Mouse (Mus musculus): ENCODE data around the gene Il31ra. TPM values are rescaled to one million over a fixed set of nuclear protein-coding genes. Genes with fewer than 3 reads are reported as not detected.

Gene Il31ra
- polyA plus RNA-seq, 1 experiment from 2014 or later, result 0.09 TPM

DNA sequence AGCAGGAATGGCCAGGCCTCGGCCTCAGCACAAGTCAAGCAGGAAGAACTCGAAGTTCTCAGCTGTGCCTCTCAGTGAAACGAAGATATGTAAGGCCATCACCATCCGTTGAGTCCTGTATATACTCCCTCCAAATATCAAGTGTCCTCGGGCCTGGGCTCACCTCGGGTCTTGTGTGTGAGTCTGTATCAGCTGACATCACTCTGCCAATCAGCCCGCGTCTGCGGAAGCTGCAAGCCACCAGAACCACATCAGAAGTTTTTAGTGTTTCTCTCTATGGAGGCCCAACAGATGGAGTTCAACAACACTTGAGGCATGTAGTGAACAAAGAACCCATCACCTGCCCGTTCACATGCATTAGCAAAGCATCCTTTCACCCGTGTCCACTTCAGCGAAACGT, 86.5 kb downstream of the Il31ra start:
- Histone ChIP-seq H3K9ac (ENCODE audit: low read depth, low read length) (no peak overlapping the region), H3K27me3 (ENCODE audit: control insufficient read depth, insufficient read depth, low read length) (no peaks in the 10 kb centered on the region), H3K9me3 (ENCODE audit: control insufficient read depth, low read length) (no peaks in the 10 kb centered on the region), H3K36me3 (ENCODE audit: control insufficient read depth, insufficient read depth, low read length) (peaks cover 46% of the 10 kb centered on the region), H3K4me1 (ENCODE audit: control insufficient read depth, insufficient read depth, low read length) (no peaks in the 10 kb centered on the region), H3K27ac (ENCODE audit: low read depth, low read length) (no peak overlapping the region), H3K4me3 (ENCODE audit: low read length) (no peak overlapping the region), H3K4me2 (replicated peaks; ENCODE audit: low read depth, low read length) (no peak overlapping the region)
- WGBS, result 78% methylated on average over 13 of the region's 13 CpGs
- no peak for ATAC-seq (ENCODE audit: low FRiP score, low TSS enrichment)

DNA sequence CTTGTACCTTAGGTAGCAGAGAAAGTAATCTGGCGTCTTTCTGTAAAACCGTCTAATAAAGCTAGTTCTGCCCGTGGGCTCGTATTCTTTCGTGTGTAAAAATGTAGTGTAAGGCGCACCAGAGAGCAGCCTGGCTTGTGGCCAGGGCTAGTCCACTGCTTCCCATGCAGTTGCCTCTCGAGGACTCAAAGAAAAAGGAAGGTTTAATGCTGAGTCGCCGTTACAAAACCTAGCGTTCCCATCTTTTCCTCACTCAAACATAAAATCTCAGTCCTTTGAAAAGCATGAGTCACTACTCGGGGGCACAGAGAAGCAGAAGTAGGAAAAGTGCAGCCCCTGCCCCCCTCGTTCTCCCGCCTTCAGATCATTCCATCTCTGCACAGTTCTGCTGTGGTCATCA, 87.4 kb downstream of the Il31ra start:
- no peak overlapping the region for H3K4me3 ChIP-seq (ENCODE audit: low read length)
- H3K27ac ChIP-seq (ENCODE audit: low read depth, low read length), result no peak overlapping the region
- peaks cover 48% of the 10 kb centered on the region for H3K36me3 ChIP-seq (ENCODE audit: control insufficient read depth, insufficient read depth, low read length)
- H3K9ac ChIP-seq (ENCODE audit: low read depth, low read length), result no peak overlapping the region
- H3K4me1 ChIP-seq (ENCODE audit: control insufficient read depth, insufficient read depth, low read length), result no peaks in the 10 kb centered on the region
- WGBS, result 82% methylated on average over 13 of the region's 13 CpGs
- no peaks in the 10 kb centered on the region for H3K9me3 ChIP-seq (ENCODE audit: control insufficient read depth, low read length)
- no peak for ATAC-seq (ENCODE audit: low FRiP score, low TSS enrichment)
- no peaks in the 10 kb centered on the region for H3K27me3 ChIP-seq (ENCODE audit: control insufficient read depth, insufficient read depth, low read length)
- no peak overlapping the region for H3K4me2 ChIP-seq (replicated peaks; ENCODE audit: low read depth, low read length)

DNA sequence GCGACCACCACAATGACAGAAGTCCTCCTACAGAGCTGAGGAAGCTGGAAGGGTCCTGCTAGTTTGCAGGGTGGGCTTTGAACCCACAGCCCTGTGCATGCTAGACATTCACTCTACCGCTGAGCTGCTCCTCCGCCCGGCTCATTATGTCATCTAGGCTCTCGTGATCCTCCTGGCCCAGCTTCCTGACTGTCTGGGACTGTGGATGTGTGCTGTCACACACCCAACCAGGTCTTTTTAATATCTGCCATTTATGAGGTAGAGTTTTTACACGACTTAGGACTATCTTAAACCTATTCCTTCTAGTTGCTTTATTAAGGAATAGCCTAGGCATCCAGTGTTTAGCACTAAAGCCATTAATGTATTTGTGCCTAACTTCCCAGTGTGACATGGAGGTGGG, 88.7 kb downstream of the Il31ra start:
- Histone ChIP-seq H3K4me1 (ENCODE audit: control insufficient read depth, insufficient read depth, low read length) (no peaks in the 10 kb centered on the region), H3K4me2 (replicated peaks; ENCODE audit: low read depth, low read length) (no peak overlapping the region), H3K9me3 (ENCODE audit: control insufficient read depth, low read length) (no peaks in the 10 kb centered on the region), H3K36me3 (ENCODE audit: control insufficient read depth, insufficient read depth, low read length) (peaks cover 60% of the 10 kb centered on the region), H3K27ac (ENCODE audit: low read depth, low read length) (no peak overlapping the region), H3K27me3 (ENCODE audit: control insufficient read depth, insufficient read depth, low read length) (no peaks in the 10 kb centered on the region), H3K9ac (ENCODE audit: low read depth, low read length) (no peak overlapping the region), H3K4me3 (ENCODE audit: low read length) (no peak overlapping the region)
- no peak for ATAC-seq (ENCODE audit: low FRiP score, low TSS enrichment)
- 90% methylated on average over 6 of the region's 6 CpGs for WGBS

DNA sequence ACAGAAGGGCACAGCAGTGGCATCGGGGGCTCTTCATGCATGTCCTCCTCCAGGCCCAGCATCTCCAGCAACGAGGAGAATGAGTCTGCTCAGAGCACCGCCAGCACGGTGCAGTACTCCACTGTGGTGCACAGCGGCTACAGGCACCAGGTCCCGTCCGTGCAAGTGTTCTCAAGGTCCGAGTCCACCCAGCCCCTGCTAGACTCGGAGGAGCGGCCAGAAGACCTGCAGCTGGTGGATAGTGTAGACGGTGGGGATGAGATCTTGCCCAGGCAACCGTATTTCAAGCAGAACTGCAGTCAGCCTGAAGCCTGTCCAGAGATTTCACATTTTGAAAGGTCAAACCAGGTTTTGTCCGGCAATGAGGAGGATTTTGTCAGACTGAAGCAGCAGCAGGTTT, 90.3 kb downstream of the Il31ra start:
- no peak overlapping the region for H3K4me2 ChIP-seq (replicated peaks; ENCODE audit: low read depth, low read length)
- H3K9ac ChIP-seq (ENCODE audit: low read depth, low read length), result no peak overlapping the region
- peaks cover 71% of the 10 kb centered on the region for H3K36me3 ChIP-seq (ENCODE audit: control insufficient read depth, insufficient read depth, low read length)
- no peaks in the 10 kb centered on the region for H3K4me1 ChIP-seq (ENCODE audit: control insufficient read depth, insufficient read depth, low read length)
- 89% methylated on average over 13 of the region's 13 CpGs for WGBS
- no peak overlapping the region for H3K4me3 ChIP-seq (ENCODE audit: low read length)
- no peak for ATAC-seq (ENCODE audit: low FRiP score, low TSS enrichment)
- H3K9me3 ChIP-seq (ENCODE audit: control insufficient read depth, low read length), result no peaks in the 10 kb centered on the region
- H3K27ac ChIP-seq (ENCODE audit: low read depth, low read length), result no peak overlapping the region
- no peaks in the 10 kb centered on the region for H3K27me3 ChIP-seq (ENCODE audit: control insufficient read depth, insufficient read depth, low read length)

DNA sequence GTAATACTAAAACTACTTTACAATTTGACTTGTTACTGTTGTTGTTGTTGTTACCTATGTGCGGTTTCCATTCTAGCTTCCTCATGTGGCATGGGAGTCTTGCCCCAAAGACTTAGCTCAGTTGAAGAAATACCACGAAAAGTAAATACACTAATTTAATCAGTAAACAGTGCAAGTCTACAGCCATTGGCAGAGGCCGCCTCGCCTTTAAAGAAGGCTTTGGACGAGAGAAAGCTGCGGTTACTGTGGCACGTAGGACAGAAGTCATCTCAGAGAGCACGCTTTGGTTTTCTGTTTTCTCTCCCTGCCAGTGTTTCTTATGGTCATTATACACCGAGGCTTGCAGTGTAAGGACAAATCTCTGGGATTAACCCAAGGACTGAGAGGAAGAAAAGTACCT, 93.7 kb downstream of the Il31ra start:
- H3K9me3 ChIP-seq (ENCODE audit: control insufficient read depth, low read length), result no peaks in the 10 kb centered on the region
- H3K9ac ChIP-seq (ENCODE audit: low read depth, low read length), result no peak overlapping the region
- WGBS, result 92% methylated on average over 9 of the region's 9 CpGs
- no peaks in the 10 kb centered on the region for H3K27me3 ChIP-seq (ENCODE audit: control insufficient read depth, insufficient read depth, low read length)
- no peak overlapping the region for H3K4me3 ChIP-seq (ENCODE audit: low read length)
- no peak overlapping the region for H3K4me2 ChIP-seq (replicated peaks; ENCODE audit: low read depth, low read length)
- H3K36me3 ChIP-seq (ENCODE audit: control insufficient read depth, insufficient read depth, low read length), result peaks cover 79% of the 10 kb centered on the region
- H3K4me1 ChIP-seq (ENCODE audit: control insufficient read depth, insufficient read depth, low read length), result no peaks in the 10 kb centered on the region
- H3K27ac ChIP-seq (ENCODE audit: low read depth, low read length), result no peak overlapping the region
- ATAC-seq (ENCODE audit: low FRiP score, low TSS enrichment), result no peak

DNA sequence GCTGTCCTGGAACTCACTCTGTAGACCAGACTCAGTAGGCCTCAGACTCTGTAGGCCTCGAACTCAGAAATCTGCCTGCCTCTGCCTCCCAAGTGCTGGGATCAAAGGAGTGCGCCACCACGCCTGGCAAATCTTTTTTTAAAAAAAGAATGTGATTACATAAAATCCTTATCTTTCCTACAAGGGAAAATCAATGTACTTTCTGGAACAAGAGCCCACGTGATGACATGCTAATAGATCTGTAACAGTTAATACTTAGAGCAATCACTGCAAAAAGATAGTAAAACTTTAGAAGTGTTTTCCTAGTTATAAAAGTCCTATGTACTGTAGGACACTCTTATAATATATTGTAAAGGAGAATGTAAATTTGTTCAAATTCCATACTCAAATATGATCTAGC, 94.1 kb downstream of the Il31ra start:
- no peaks in the 10 kb centered on the region for H3K4me1 ChIP-seq (ENCODE audit: control insufficient read depth, insufficient read depth, low read length)
- whole genome bisulfite sequencing, result 95% methylated on average over 4 of the region's 4 CpGs
- no peak overlapping the region for H3K27ac ChIP-seq (ENCODE audit: low read depth, low read length)
- no peaks in the 10 kb centered on the region for H3K9me3 ChIP-seq (ENCODE audit: control insufficient read depth, low read length)
- H3K27me3 ChIP-seq (ENCODE audit: control insufficient read depth, insufficient read depth, low read length), result no peaks in the 10 kb centered on the region
- H3K9ac ChIP-seq (ENCODE audit: low read depth, low read length), result no peak overlapping the region
- ATAC-seq (ENCODE audit: low FRiP score, low TSS enrichment), result no peak
- no peak overlapping the region for H3K4me2 ChIP-seq (replicated peaks; ENCODE audit: low read depth, low read length)
- no peak overlapping the region for H3K4me3 ChIP-seq (ENCODE audit: low read length)
- H3K36me3 ChIP-seq (ENCODE audit: control insufficient read depth, insufficient read depth, low read length), result peaks cover 79% of the 10 kb centered on the region

DNA sequence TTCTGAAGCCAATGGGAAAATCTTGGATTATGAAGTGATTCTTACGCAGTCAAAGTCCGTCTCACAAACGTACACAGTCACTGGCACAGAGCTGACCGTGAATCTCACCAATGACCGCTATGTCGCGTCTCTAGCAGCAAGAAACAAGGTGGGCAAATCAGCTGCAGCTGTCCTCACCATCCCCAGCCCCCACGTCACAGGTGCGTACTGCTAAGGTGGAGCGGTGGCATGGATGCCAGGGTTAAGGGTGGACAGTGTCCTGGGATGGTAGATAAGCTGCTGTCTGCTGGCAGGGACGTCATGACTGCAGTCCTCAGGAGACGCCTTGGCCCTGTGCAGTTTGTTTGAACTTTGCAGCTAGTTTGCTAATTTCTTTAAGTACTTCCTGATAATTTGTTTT, 99.6 kb downstream of the Il31ra start:
- Histone ChIP-seq H3K27me3 (ENCODE audit: control insufficient read depth, insufficient read depth, low read length) (no peaks in the 10 kb centered on the region), H3K9ac (ENCODE audit: low read depth, low read length) (no peak overlapping the region), H3K4me1 (ENCODE audit: control insufficient read depth, insufficient read depth, low read length) (no peaks in the 10 kb centered on the region), H3K4me3 (ENCODE audit: low read length) (no peak overlapping the region), H3K27ac (ENCODE audit: low read depth, low read length) (no peak overlapping the region), H3K4me2 (replicated peaks; ENCODE audit: low read depth, low read length) (no peak overlapping the region), H3K36me3 (ENCODE audit: control insufficient read depth, insufficient read depth, low read length) (peaks cover 62% of the 10 kb centered on the region), H3K9me3 (ENCODE audit: control insufficient read depth, low read length) (no peaks in the 10 kb centered on the region)
- ATAC-seq (ENCODE audit: low FRiP score, low TSS enrichment), result no peak
- 93% methylated on average over 12 of the region's 12 CpGs for WGBS

DNA sequence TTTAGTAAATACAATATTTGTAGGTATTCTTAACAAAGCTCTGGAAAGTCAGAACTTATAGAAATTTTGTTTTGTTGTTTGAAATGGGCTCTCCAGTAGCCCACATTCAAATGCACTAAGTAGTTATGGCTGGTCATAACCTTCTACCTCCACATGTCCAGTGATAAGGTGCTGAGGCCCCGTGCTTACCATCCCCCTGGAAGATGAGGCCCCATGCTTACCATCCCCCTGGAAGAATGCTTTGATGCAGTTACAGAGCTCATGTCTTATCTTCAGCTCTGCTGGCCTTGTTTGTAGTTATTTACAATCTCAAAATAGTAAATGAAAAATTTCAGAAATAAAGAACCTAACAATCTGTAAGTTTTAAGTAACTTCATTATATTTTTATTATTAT, 101.9 kb downstream of the Il31ra start:
- H3K9ac ChIP-seq (ENCODE audit: low read depth, low read length), result no peak overlapping the region
- H3K9me3 ChIP-seq (ENCODE audit: control insufficient read depth, low read length), result no peaks in the 10 kb centered on the region
- ATAC-seq (ENCODE audit: low FRiP score, low TSS enrichment), result no peak
- 62% methylated on average over 1 of the region's 1 CpGs for WGBS
- no peak overlapping the region for H3K4me2 ChIP-seq (replicated peaks; ENCODE audit: low read depth, low read length)
- H3K27me3 ChIP-seq (ENCODE audit: control insufficient read depth, insufficient read depth, low read length), result no peaks in the 10 kb centered on the region
- H3K4me3 ChIP-seq (ENCODE audit: low read length), result no peak overlapping the region
- peaks cover 43% of the 10 kb centered on the region for H3K36me3 ChIP-seq (ENCODE audit: control insufficient read depth, insufficient read depth, low read length)
- H3K4me1 ChIP-seq (ENCODE audit: control insufficient read depth, insufficient read depth, low read length), result no peaks in the 10 kb centered on the region
- H3K27ac ChIP-seq (ENCODE audit: low read depth, low read length), result no peak overlapping the region

DNA sequence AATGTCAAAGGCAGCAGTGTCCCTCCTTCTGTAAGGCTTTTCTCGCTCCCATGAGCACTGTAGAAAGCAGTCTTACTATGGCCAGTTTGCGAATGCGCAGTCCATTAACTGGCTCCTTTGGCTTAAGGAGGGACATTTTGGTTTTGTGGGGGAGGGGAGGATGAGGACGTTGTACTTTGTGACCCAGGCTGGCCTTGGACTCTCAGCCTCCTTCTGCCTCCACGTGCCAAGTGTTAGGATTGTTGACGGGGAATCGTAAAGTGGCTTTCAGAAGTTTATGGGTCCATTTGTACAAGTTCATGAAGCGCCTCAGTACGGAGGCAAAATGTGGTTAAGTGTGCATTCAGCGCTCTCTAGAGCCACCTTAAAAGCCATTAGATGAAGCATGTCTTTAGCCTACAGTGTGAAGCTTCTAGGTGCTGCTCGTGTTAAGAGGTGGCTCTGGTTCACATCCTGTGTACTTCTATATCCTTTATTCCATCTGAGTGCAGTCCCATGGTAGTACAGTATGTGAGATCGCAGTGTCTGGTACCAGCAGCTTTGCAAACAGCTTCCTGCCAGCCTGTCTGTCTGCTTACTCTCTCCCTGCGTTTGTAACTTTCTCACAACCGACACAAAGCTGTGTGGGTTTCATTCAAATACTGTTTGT, 102.4 kb downstream of the Il31ra start:
- Histone ChIP-seq H3K9me3 (ENCODE audit: control insufficient read depth, low read length) (no peaks in the 10 kb centered on the region), H3K9ac (ENCODE audit: low read depth, low read length) (no peak overlapping the region), H3K4me1 (ENCODE audit: control insufficient read depth, insufficient read depth, low read length) (no peaks in the 10 kb centered on the region), H3K27ac (ENCODE audit: low read depth, low read length) (no peak overlapping the region), H3K36me3 (ENCODE audit: control insufficient read depth, insufficient read depth, low read length) (peaks cover 37% of the 10 kb centered on the region), H3K27me3 (ENCODE audit: control insufficient read depth, insufficient read depth, low read length) (no peaks in the 10 kb centered on the region), H3K4me2 (replicated peaks; ENCODE audit: low read depth, low read length) (no peak overlapping the region), H3K4me3 (ENCODE audit: low read length) (no peak overlapping the region)
- no peak for ATAC-seq (ENCODE audit: low FRiP score, low TSS enrichment)
- 54% methylated on average over 14 of the region's 14 CpGs for WGBS

Measured in kidney, embryonic 14.5 days (tissue).